Mouse (Mus musculus): Measurements from ENCODE around the gene Chst11.

DNA sequence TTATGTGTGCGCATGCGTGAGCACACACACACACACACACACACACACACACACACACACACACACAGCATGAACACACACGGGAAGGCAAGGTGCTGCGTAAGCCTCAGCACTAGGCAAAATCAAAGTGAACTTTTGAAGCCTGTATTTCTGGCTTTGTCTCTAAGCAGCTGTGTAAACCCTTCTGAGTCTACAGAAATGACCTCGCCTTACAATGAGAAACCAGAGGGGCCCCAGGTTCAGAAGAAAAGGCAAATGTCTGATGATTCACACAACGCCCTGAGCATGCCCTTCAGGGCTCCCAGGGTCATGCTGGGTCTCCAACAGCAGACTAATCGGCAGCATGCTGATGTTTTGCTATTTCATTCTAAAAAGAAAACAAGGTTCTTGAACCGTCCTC is 122.1 kb downstream of the Chst11 start:
- no peak for TF ChIP-seq CTCF (IDR thresholded peaks at IDR 0.05; ENCODE audit: borderline replicate concordance, insufficient read depth, low read depth, low read length)
- TF ChIP-seq POLR2A (IDR thresholded peaks at IDR 0.05; ENCODE audit: borderline replicate concordance, insufficient read depth, low read length) = no peak
